Comparison of ENCODE assay signal across 13 mouse cellular contexts in the genomic region with DNA sequence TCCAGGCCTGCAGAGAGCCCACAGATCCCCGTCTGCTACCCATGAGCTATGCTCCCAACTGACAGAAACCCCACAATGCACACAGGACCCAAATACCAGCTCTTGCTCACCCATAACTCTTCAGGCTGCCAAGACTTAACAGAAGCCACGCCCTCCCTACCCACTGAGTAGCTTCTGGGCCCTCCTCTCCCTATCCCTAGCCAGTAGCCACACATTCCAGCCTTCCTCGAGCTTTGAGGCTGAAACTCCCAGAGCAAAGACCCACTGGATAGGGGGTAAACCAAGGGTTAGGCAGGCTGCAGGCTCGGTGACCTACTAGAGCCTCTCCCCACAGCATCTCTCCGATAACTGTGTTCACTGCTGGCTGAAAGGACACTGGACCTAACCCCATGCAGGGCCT. TPM values are rescaled to one million over a fixed set of nuclear protein-coding genes. Genes with fewer than 3 reads are reported as not detected.
DNase-seq lines count a peak whose midpoint lies in the region; ATAC-seq and TF ChIP-seq lines count a peak whose summit lies in the region.
"Had no signal": no experiment of that assay in that cellular context is flagged by ENCODE, and none has a peak within 500 bp of the region (broad histone marks: within the 10 kb centered on the region; RNA-seq: fewer than 3 reads in every experiment).

No protein-coding gene starts in this region.

- no peaks in the 10 kb centered on the region for H3K27me3 ChIP-seq in heart, adult 2 months (ENCODE audit: control insufficient read depth, insufficient read depth, low read length)
- no peaks in the 10 kb centered on the region for H3K27me3 ChIP-seq in lung, embryonic 16.5 days (ENCODE audit: control insufficient read depth, insufficient read depth, low read depth, low read length)
- H3K27me3 ChIP-seq in heart, postnatal 0 days (ENCODE audit: control insufficient read depth, insufficient read depth, low read length), result no peaks in the 10 kb centered on the region
- H3K27me3 ChIP-seq in limb, embryonic 15.5 days, result no peaks in the 10 kb centered on the region
- peaks cover 35% of the 10 kb centered on the region for H3K27me3 ChIP-seq in midbrain, embryonic 10.5 days (ENCODE audit: low read depth, poor library complexity, severe bottlenecking)
- H3K27me3 ChIP-seq: forebrain, embryonic 15.5 days had no signal

- ATAC-seq in lung, embryonic 16.5 days (ENCODE audit: low read depth), result peak; percentile 12
- no peak for ATAC-seq in heart, postnatal 0 days (ENCODE audit: insufficient read depth, low read depth)
- no peak for ATAC-seq in limb, embryonic 15.5 days (ENCODE audit: insufficient number of reproducible peaks, low FRiP score, low TSS enrichment, low read depth)
- ATAC-seq: forebrain, embryonic 15.5 days had no signal

- H3K9me3 ChIP-seq in lung, embryonic 16.5 days (ENCODE audit: control insufficient read depth, low read length), result no peaks in the 10 kb centered on the region
- H3K9me3 ChIP-seq in heart, postnatal 0 days (replicated peaks; ENCODE audit: control insufficient read depth, low read length), result no peaks in the 10 kb centered on the region
- H3K9me3 ChIP-seq in limb, embryonic 15.5 days, result no peaks in the 10 kb centered on the region
- no peaks in the 10 kb centered on the region for H3K9me3 ChIP-seq in midbrain, embryonic 10.5 days (replicated peaks)
- H3K9me3 ChIP-seq: forebrain, embryonic 15.5 days; liver, embryonic 15.5 days had no signal

- peak overlapping the region; percentile 96 for H3K27ac ChIP-seq in heart, adult 2 months
- H3K27ac ChIP-seq in lung, embryonic 16.5 days (ENCODE audit: low read length), result peak overlapping the region; percentile 53
- peak overlapping the region; percentile 92 for H3K27ac ChIP-seq in heart, postnatal 0 days (ENCODE audit: low read depth)
- peak overlapping the region; percentile 74 for H3K27ac ChIP-seq in limb, embryonic 15.5 days
- H3K27ac ChIP-seq in midbrain, embryonic 10.5 days (replicated peaks), result no peak overlapping the region
- H3K27ac ChIP-seq: forebrain, embryonic 15.5 days; liver, embryonic 15.5 days had no signal

- H3K9ac ChIP-seq in heart, adult 2 months (ENCODE audit: low read depth, low read length), result no peak overlapping the region
- no peak overlapping the region for H3K9ac ChIP-seq in lung, embryonic 16.5 days (ENCODE audit: low read length)
- H3K9ac ChIP-seq in heart, postnatal 0 days (replicated peaks; ENCODE audit: low read depth, low read length), result peak overlapping the region; percentile 8; the same call in 1 of the 2 replicates
- H3K9ac ChIP-seq in limb, embryonic 15.5 days, result no peak overlapping the region
- H3K9ac ChIP-seq: forebrain, embryonic 15.5 days; liver, embryonic 15.5 days had no signal

- WGBS in heart, adult 2 months, result 45% methylated on average over 5 of the region's 5 CpGs
- 56% methylated on average over 5 of the region's 5 CpGs for WGBS in lung, embryonic 16.5 days
- WGBS in heart, postnatal 0 days, result 49% methylated on average over 5 of the region's 5 CpGs
- WGBS in limb, embryonic 15.5 days, result 62% methylated on average over 5 of the region's 5 CpGs
- WGBS in midbrain, embryonic 10.5 days, result 68% methylated on average over 5 of the region's 5 CpGs

- H3K4me1 ChIP-seq in heart, adult 2 months (ENCODE audit: control insufficient read depth, insufficient read depth, low read length), result peaks cover 65% of the 10 kb centered on the region
- peaks cover 60% of the 10 kb centered on the region for H3K4me1 ChIP-seq in lung, embryonic 16.5 days (replicated peaks; ENCODE audit: control insufficient read depth, insufficient read depth, low read length)
- H3K4me1 ChIP-seq in heart, postnatal 0 days (ENCODE audit: control insufficient read depth, insufficient read depth), result peaks cover 88% of the 10 kb centered on the region
- peaks cover 77% of the 10 kb centered on the region for H3K4me1 ChIP-seq in limb, embryonic 15.5 days
- H3K4me1 ChIP-seq in midbrain, embryonic 10.5 days, result peaks cover 8% of the 10 kb centered on the region

- H3K36me3 ChIP-seq in heart, adult 2 months (ENCODE audit: control insufficient read depth, insufficient read depth, low read length), result peaks cover 36% of the 10 kb centered on the region
- no peaks in the 10 kb centered on the region for H3K36me3 ChIP-seq in lung, embryonic 16.5 days (ENCODE audit: control insufficient read depth, insufficient read depth, low read length)
- peaks cover 10% of the 10 kb centered on the region for H3K36me3 ChIP-seq in heart, postnatal 0 days (replicated peaks; ENCODE audit: control insufficient read depth, insufficient read depth, low read length)
- peaks cover 4% of the 10 kb centered on the region; the same call in 1 of the 2 replicates for H3K36me3 ChIP-seq in limb, embryonic 15.5 days
- no peaks in the 10 kb centered on the region for H3K36me3 ChIP-seq in midbrain, embryonic 10.5 days
- H3K36me3 ChIP-seq: forebrain, embryonic 15.5 days; liver, embryonic 15.5 days had no signal

- no peak for TF ChIP-seq POLR2A in heart, adult 2 months (IDR thresholded peaks at IDR 0.05; ENCODE audit: insufficient read depth, low read depth, low read length)

- TF ChIP-seq EP300 in heart, adult 2 months (IDR thresholded peaks at IDR 0.05; ENCODE audit: insufficient read depth, low read depth, low read length), result no peak
- no peak for TF ChIP-seq EP300 in heart, postnatal 0 days (IDR thresholded peaks at IDR 0.05; ENCODE audit: low read depth)

- no peak overlapping the region for H3K4me3 ChIP-seq in heart, adult 2 months
- no peak overlapping the region for H3K4me3 ChIP-seq in lung, embryonic 16.5 days (ENCODE audit: low read length)
- no peak overlapping the region for H3K4me3 ChIP-seq in heart, postnatal 0 days (ENCODE audit: low read depth, low read length)
- no peak overlapping the region for H3K4me3 ChIP-seq in limb, embryonic 15.5 days
- H3K4me3 ChIP-seq in midbrain, embryonic 10.5 days, result no peak overlapping the region
- H3K4me3 ChIP-seq: forebrain, embryonic 15.5 days; liver, embryonic 15.5 days had no signal

- intact Hi-C loops in heart, adult 2 months (cut with DNase I), result no loop called here

- TF ChIP-seq CTCF in heart, adult 2 months (IDR thresholded peaks at IDR 0.05), result no peak
- TF ChIP-seq CTCF in heart, postnatal 0 days (IDR thresholded peaks at IDR 0.05; ENCODE audit: low read depth), result no peak

- no peak overlapping the region for H3K4me2 ChIP-seq in lung, embryonic 16.5 days (ENCODE audit: low read depth, low read length)
- peak overlapping the region; percentile 9 for H3K4me2 ChIP-seq in heart, postnatal 0 days (ENCODE audit: low read depth, low read length)
- H3K4me2 ChIP-seq in limb, embryonic 15.5 days, result 0 out of 2 replicates have a peak overlapping the region, but pooled peaks have one; percentile 7
- H3K4me2 ChIP-seq: forebrain, embryonic 15.5 days; liver, embryonic 15.5 days had no signal

- H3K79me2 ChIP-seq in heart, adult 2 months (replicated peaks; ENCODE audit: control insufficient read depth, insufficient read depth, low read length), result peaks cover 3% of the 10 kb centered on the region; the same call in 1 of the 2 replicates

- DNase-seq in heart, adult 2 months, result peak in 1 of 2 experiments; percentile 32
- no peak for DNase-seq in heart, adult 8-10 months (ENCODE audit: low spot score)
- no peak for DNase-seq in lung, adult 18-20 months
- DNase-seq in heart, postnatal 0 days (ENCODE audit: low spot score), result no peak
- no peak for DNase-seq in urinary bladder, adult 2 months (ENCODE audit: low spot score)
- no peak for DNase-seq in midbrain, embryonic 10.5 days (ENCODE audit: low spot score)

RNA-seq across cellular contexts. Expression of gene Rab11fip5, which starts 5.7 kb away (rescaled TPM):
- total RNA-seq in heart, adult 2 months (2021), result 10 to 100 TPM; 59.3 to 73.9 TPM
- 41.6 and 55.0 TPM in 2 replicates for polyA plus RNA-seq in heart, adult 2 months (2012; rRNA removed)
- total RNA-seq in heart, adult 8-10 months (2022), result 10 to 100 TPM; 62.7 to 80.9 (median 72.0) TPM
- 12.0 and 12.2 TPM in 2 replicates for polyA plus RNA-seq in lung, embryonic 16.5 days (2015; fragmentation: Nextera tagmentation; extraction: Ambion mirVana)
- total RNA-seq in heart, postnatal 0 days (2014; rRNA removed; ENCODE audit: low replicate concordance), result 86.7 and 91.3 TPM in 2 replicates
- 35.3 and 38.2 TPM in 2 replicates for polyA plus RNA-seq in heart, postnatal 0 days (2015; fragmentation: Nextera tagmentation; extraction: Ambion mirVana)
- polyA plus RNA-seq in limb, embryonic 15.5 days (2015; fragmentation: Nextera tagmentation; extraction: Ambion mirVana), result 21.7 and 24.8 TPM in 2 replicates
- 56.5 and 58.1 TPM in 2 replicates for polyA plus RNA-seq in urinary bladder, adult 2 months (2012; rRNA removed)
- 4.2 and 6.4 TPM in 2 replicates for polyA plus RNA-seq in midbrain, embryonic 10.5 days (2016; fragmentation: Nextera tagmentation; extraction: Ambion mirVana)

RNA-seq across cellular contexts. Expression of gene Sfxn5, which starts 35.5 kb away (rescaled TPM):
- total RNA-seq in heart, adult 2 months (2021), result 1 to 10 TPM; 4.2 to 5.3 TPM
- polyA plus RNA-seq in heart, adult 2 months (2012; rRNA removed), result 4.9 and 5.9 TPM in 2 replicates
- total RNA-seq in heart, adult 8-10 months (2022), result 1 to 10 TPM; 3.2 to 6.4 (median 4.5) TPM
- polyA plus RNA-seq in lung, embryonic 16.5 days (2015; fragmentation: Nextera tagmentation; extraction: Ambion mirVana), result 7.0 and 7.8 TPM in 2 replicates
- total RNA-seq in heart, postnatal 0 days (2014; rRNA removed; ENCODE audit: low replicate concordance), result 4.8 and 9.5 TPM in 2 replicates
- 2.2 and 2.7 TPM in 2 replicates for polyA plus RNA-seq in heart, postnatal 0 days (2015; fragmentation: Nextera tagmentation; extraction: Ambion mirVana)
- polyA plus RNA-seq in limb, embryonic 15.5 days (2015; fragmentation: Nextera tagmentation; extraction: Ambion mirVana), result 6.3 and 7.1 TPM in 2 replicates
- 3.9 and 4.2 TPM in 2 replicates for polyA plus RNA-seq in urinary bladder, adult 2 months (2012; rRNA removed)
- 8.7 and 10.5 TPM in 2 replicates for polyA plus RNA-seq in midbrain, embryonic 10.5 days (2016; fragmentation: Nextera tagmentation; extraction: Ambion mirVana)

RNA-seq across cellular contexts. Expression of gene Noto, which starts 55.0 kb away (rescaled TPM):
- not detected for total RNA-seq in heart, adult 2 months (2021)
- not detected in 2 replicates for polyA plus RNA-seq in heart, adult 2 months (2012; rRNA removed)
- total RNA-seq in heart, adult 8-10 months (2022), result not detected
- 0.80 and 0.94 TPM in 2 replicates for polyA plus RNA-seq in lung, embryonic 16.5 days (2015; fragmentation: Nextera tagmentation; extraction: Ambion mirVana)
- not detected in 2 replicates for total RNA-seq in heart, postnatal 0 days (2014; rRNA removed; ENCODE audit: low replicate concordance)
- not detected in 2 replicates for polyA plus RNA-seq in heart, postnatal 0 days (2015; fragmentation: Nextera tagmentation; extraction: Ambion mirVana)
- not detected in 2 replicates for polyA plus RNA-seq in limb, embryonic 15.5 days (2015; fragmentation: Nextera tagmentation; extraction: Ambion mirVana)
- not detected in 2 replicates for polyA plus RNA-seq in urinary bladder, adult 2 months (2012; rRNA removed)
- not detected in 2 replicates for polyA plus RNA-seq in midbrain, embryonic 10.5 days (2016; fragmentation: Nextera tagmentation; extraction: Ambion mirVana)
- total RNA-seq: granulocyte monocyte progenitor cell, adult 5-6 weeks; monocyte, adult 5-6 weeks had no signal
- polyA plus RNA-seq: cortical plate, adult 2 months; forebrain, embryonic 15.5 days; liver, embryonic 15.5 days had no signal
